In the genomic region with DNA sequence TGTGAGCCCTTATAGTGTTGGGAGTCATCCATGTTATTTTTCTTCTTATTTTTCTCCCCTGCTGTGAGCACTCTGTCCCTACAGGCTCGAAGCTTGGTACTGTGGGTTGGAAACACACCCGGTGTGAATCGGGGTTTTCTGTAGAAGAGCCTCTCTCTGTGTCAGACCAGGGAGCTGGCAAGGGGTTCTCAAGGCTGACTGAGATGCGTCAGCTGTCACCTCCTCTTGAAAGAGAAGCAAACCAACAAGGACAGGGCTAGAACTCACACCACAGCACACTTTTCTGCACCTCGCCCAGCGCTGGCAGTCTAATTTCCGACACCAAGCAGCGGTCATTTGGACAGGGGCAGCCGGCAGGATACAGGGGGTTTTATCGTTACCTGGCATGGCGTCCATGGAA, we compare ENCODE assay signal across 15 mouse cellular contexts. TPM values are rescaled to one million over a fixed set of nuclear protein-coding genes. Genes with fewer than 3 reads are reported as not detected.
DNase-seq lines count a peak whose midpoint lies in the region.
"Had no signal": no experiment of that assay in that cellular context is flagged by ENCODE, and none has a peak within 500 bp of the region (broad histone marks: within the 10 kb centered on the region; RNA-seq: fewer than 3 reads in every experiment).

No protein-coding gene starts in this region.

- peak; percentile 17 for DNase-seq in adrenal gland, adult 8-10 months
- no peak for DNase-seq in adrenal gland, postnatal 4 days (ENCODE audit: low spot score in 2 of 2)
- DNase-seq in adrenal gland, postnatal 14 days, result peak; percentile 45
- peak; percentile 35 to 65 for DNase-seq in adrenal gland, postnatal 36 days
- DNase-seq in Muller cell, postnatal 12 days (ENCODE audit: inconsistent ontology term), result no peak
- no peak for DNase-seq in urinary bladder, adult 2 months (ENCODE audit: low spot score)
- no peak for DNase-seq in layer of hippocampus, adult 9-10 months (ENCODE audit: low spot score)
- DNase-seq: cerebellum, adult 11-12 months; cerebellum, adult 2 months; cerebellum, adult 9-10 months; cerebellum, postnatal 10 days; cerebellum, postnatal 25 days had no signal

RNA-seq across cellular contexts. Expression of gene Rcan3, which starts 29.8 kb away (rescaled TPM):
- total RNA-seq in adrenal gland, adult 8-10 months (2022), result 10 to 100 TPM; 19.1 to 33.0 (median 27.2) TPM
- total RNA-seq in adrenal gland, postnatal 4 days (2021), result 10 to 100 TPM; 22.3 to 26.7 TPM
- total RNA-seq in adrenal gland, postnatal 14 days (2021), result 15.8 and 16.4 TPM in 2 replicates
- total RNA-seq in adrenal gland, postnatal 36 days (2021), result 10 to 100 TPM; 10.5 to 17.2 TPM
- polyA plus RNA-seq in urinary bladder, adult 2 months (2012; rRNA removed), result 18.7 and 20.4 TPM in 2 replicates

RNA-seq across cellular contexts. Expression of gene Stpg1, which starts 31.2 kb away (rescaled TPM):
- 1 to 10 TPM in 2 of 4 experiments, under 1 TPM in 2; 0.84 to 1.8 (median 1.1) TPM for total RNA-seq in adrenal gland, adult 8-10 months (2022)
- total RNA-seq in adrenal gland, postnatal 4 days (2021), result under 1 TPM; 0.59 to 0.67 TPM
- 0.19 and 1.1 TPM in 2 replicates for total RNA-seq in adrenal gland, postnatal 14 days (2021)
- under 1 TPM; 0.36 to 0.40 TPM for total RNA-seq in adrenal gland, postnatal 36 days (2021)
- 1.3 and 1.4 TPM in 2 replicates for polyA plus RNA-seq in urinary bladder, adult 2 months (2012; rRNA removed)
- total RNA-seq: MEL had no signal
- polyA plus RNA-seq: forebrain, embryonic 16.5 days; Patski had no signal

RNA-seq across cellular contexts. Expression of gene Nipal3, which starts 31.4 kb away (rescaled TPM):
- total RNA-seq in adrenal gland, adult 8-10 months (2022), result 10 to 100 TPM; 22.1 to 31.0 (median 26.2) TPM
- total RNA-seq in adrenal gland, postnatal 4 days (2021), result 10 to 100 TPM; 14.0 to 24.1 TPM
- 15.5 and 15.8 TPM in 2 replicates for total RNA-seq in adrenal gland, postnatal 14 days (2021)
- 10 to 100 TPM; 11.3 to 21.9 TPM for total RNA-seq in adrenal gland, postnatal 36 days (2021)
- 26.9 and 40.9 TPM in 2 replicates for polyA plus RNA-seq in urinary bladder, adult 2 months (2012; rRNA removed)

Comparison
In these comparisons a context has a peak if more than half of its experiments do, and no peak if none do; other contexts are left out.
1. DNase-seq: peak in adrenal gland, adult 8-10 months (single experiment), adrenal gland, postnatal 14 days (single experiment) and adrenal gland, postnatal 36 days (2 of 2); none in adrenal gland, postnatal 4 days (0 of 2), Muller cell, postnatal 12 days (single experiment), urinary bladder, adult 2 months (single experiment) and layer of hippocampus, adult 9-10 months (single experiment).